Mouse (Mus musculus) hindbrain, postnatal 0 days (tissue): ENCODE measurements around the gene Ebna1bp2. TPM values are rescaled to one million over a fixed set of nuclear protein-coding genes. Genes with fewer than 3 reads are reported as not detected.

Experiments
- ATAC-seq: fragments of 200-750 bp; cut with Nextera tagmentation; 2 replicates; pipeline ENCODE4 v1.8.0; 2017; ENCODE audit warnings: mild to moderate bottlenecking, moderate TSS enrichment, moderate library complexity
- DNase-seq: peaks from one replicate; pipeline ENCODE4 v3.0.0-alpha.2; 2015; ENCODE audit warnings: low spot score
- H3K27ac ChIP-seq: fragments of 300-500 bp; sonication (generic); 2 replicates; pipeline ENCODE4 v1.5.1; 2014; ENCODE audit warnings: mild to moderate bottlenecking
- H3K27me3 ChIP-seq: fragments of 300-500 bp; sonication (generic); 2 replicates; pipeline ENCODE4 v1.6.1; 2014; ENCODE audit warnings: low read length, mixed read lengths; ENCODE audit not compliant: insufficient read depth
- H3K36me3 ChIP-seq: fragments of 300-500 bp; sonication (generic); 2 replicates; pipeline ENCODE4 v1.6.1; 2014; ENCODE audit warnings: low read length, mixed read lengths; ENCODE audit not compliant: insufficient read depth
- H3K4me1 ChIP-seq: fragments of 300-500 bp; sonication (generic); 2 replicates; pipeline ENCODE4 v1.6.1; 2014; ENCODE audit warnings: antibody characterized with exemption, low read length, mixed read lengths; ENCODE audit not compliant: insufficient read depth
- H3K4me2 ChIP-seq: fragments of 300-500 bp; sonication (generic); 2 replicates; pipeline ENCODE4 v1.6.1; 2014; ENCODE audit warnings: low read depth, mild to moderate bottlenecking, low read length, moderate library complexity, mixed read lengths
- H3K4me3 ChIP-seq: fragments of 300-500 bp; sonication (generic); 2 replicates; pipeline ENCODE4 v1.5.1; 2014; ENCODE audit warnings: low read length
- H3K9ac ChIP-seq: fragments of 300-500 bp; sonication (generic); replicated peaks from 2 replicates; pipeline ENCODE4 v1.6.1; 2014; ENCODE audit warnings: mild to moderate bottlenecking, low read length, moderate library complexity, mixed read lengths
- H3K9me3 ChIP-seq: fragments of 300-500 bp; sonication (generic); 2 replicates; pipeline ENCODE4 v1.6.1; 2016; ENCODE audit warnings: low read length, mixed read lengths
- CTCF ChIP-seq: IDR thresholded peaks from 2 replicates; pipeline ENCODE4 v1.5.1; 2016; ENCODE audit warnings: antibody characterized with exemption, control low read depth, low read depth
- WGBS: fragments of 180-500 bp; shearing (Covaris S2); extraction: QIAGEN DNeasy Blood & Tissue Kit; methylation state at CpG from one replicate; pipeline ENCODE4 v1.1.7; 2014; 5-methylcytosine and 5-hydroxymethylcytosine counted together
- polyA plus RNA-seq: library from polyadenylated mRNA; unstranded; fragments of >200 nt; fragmentation: Nextera tagmentation; extraction: Ambion mirVana; gene quantifications from 2 replicates; pipeline ENCODE4 v1.2.1, GENCODE M21; 2015
- total RNA-seq: library from RNA; depleted of rRNA; stranded (reverse); fragments of >200 nt; gene quantifications from 2 replicates; pipeline ENCODE4 v1.2.3, GENCODE M21; 2014; rRNA removed

Gene Ebna1bp2
- total RNA-seq: 31.6 and 40.0 TPM in 2 replicates
- 85.4 and 98.5 TPM in 2 replicates for polyA plus RNA-seq

- H3K4me1 ChIP-seq: peaks cover 8% of the 10 kb centered on the region; the same call in 1 of the 2 replicates
- peaks cover 18% of the 10 kb centered on the region for H3K36me3 ChIP-seq
- no peak for TF ChIP-seq CTCF
- H3K4me3 ChIP-seq: peak within 1 kb of the TSS; percentile 64
- peak within 1 kb of the TSS; percentile 84 for H3K4me2 ChIP-seq
- peak within 1 kb of the TSS; percentile 53 for H3K9ac ChIP-seq
- no peaks in the 10 kb centered on the region for H3K27me3 ChIP-seq
- ATAC-seq (peak; percentile 95), DNase-seq (peak; percentile 96)
- 2% methylated on average over 33 of the region's 41 CpGs for WGBS
- H3K27ac ChIP-seq: peak within 1 kb of the TSS; percentile 67; the same call in 1 of the 2 replicates
- no peaks in the 10 kb centered on the region; the same call in 1 of the 2 replicates for H3K9me3 ChIP-seq
These were observed at the start of gene Ebna1bp2, which contains the start of gene Cfap57 for GRCm38 (mm10) chr4:118620279-118620966. Ebna1bp2 (plus strand) TSS chr4:118620799. Cfap57 (minus strand) TSS chr4:118620777.

GRCm38 (mm10) chr4:118571441-118571840 lies 49.2 kb upstream of the Ebna1bp2 start:
- no peak for ATAC-seq
- Histone ChIP-seq H3K27me3 (no peaks in the 10 kb centered on the region), H3K4me1 (no peaks in the 10 kb centered on the region), H3K27ac (no peak overlapping the region), H3K9ac (no peak overlapping the region), H3K4me2 (no peak overlapping the region), H3K4me3 (no peak overlapping the region), H3K36me3 (no peaks in the 10 kb centered on the region), H3K9me3 (no peaks in the 10 kb centered on the region)
- TF ChIP-seq CTCF: no peak
- 76% methylated on average over 15 of the region's 15 CpGs for WGBS
- no peak for DNase-seq

DNA sequence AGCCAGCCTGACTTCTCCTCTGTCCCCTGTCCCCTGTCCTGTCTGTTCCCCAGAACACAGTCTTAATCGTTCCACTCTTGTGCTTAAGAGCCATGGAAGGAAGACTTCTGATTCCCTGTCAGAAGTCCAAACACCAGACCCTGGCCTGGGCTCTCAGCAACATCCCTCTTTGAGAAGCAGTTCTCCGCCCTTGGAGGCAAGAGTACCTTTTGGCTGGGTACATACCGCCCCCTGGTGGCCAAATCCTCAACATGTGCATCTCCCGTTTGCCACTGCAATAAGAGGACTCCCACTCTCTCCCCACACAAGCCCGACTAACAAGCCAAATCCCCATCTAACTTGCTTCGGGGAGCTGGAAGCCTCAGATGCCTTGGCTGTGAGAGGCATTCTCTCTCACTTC lies 44.5 kb upstream of the Ebna1bp2 start:
- H3K4me1 ChIP-seq: no peaks in the 10 kb centered on the region
- H3K4me2 ChIP-seq: no peak overlapping the region
- H3K27me3 ChIP-seq: no peaks in the 10 kb centered on the region
- 7% methylated on average over 6 of the region's 6 CpGs for WGBS
- TF ChIP-seq CTCF: peak; percentile 96
- H3K36me3 ChIP-seq: no peaks in the 10 kb centered on the region
- no peak overlapping the region for H3K4me3 ChIP-seq
- H3K27ac ChIP-seq: no peak overlapping the region
- DNase-seq: peak; percentile 92
- H3K9ac ChIP-seq: no peak overlapping the region
- no peaks in the 10 kb centered on the region for H3K9me3 ChIP-seq
- peak; percentile 75 for ATAC-seq

GRCm38 (mm10) chr4:118579313-118579712 lies 41.3 kb upstream of the Ebna1bp2 start:
- Histone ChIP-seq H3K4me3 (no peak overlapping the region), H3K27ac (no peak overlapping the region), H3K4me1 (no peaks in the 10 kb centered on the region), H3K36me3 (no peaks in the 10 kb centered on the region), H3K4me2 (no peak overlapping the region), H3K9ac (no peak overlapping the region), H3K27me3 (no peaks in the 10 kb centered on the region), H3K9me3 (no peaks in the 10 kb centered on the region)
- WGBS: 53% methylated on average over 13 of the region's 13 CpGs
- DNase-seq: peak; percentile 24
- no peak for ATAC-seq
- TF ChIP-seq CTCF: peak; percentile 65

DNA sequence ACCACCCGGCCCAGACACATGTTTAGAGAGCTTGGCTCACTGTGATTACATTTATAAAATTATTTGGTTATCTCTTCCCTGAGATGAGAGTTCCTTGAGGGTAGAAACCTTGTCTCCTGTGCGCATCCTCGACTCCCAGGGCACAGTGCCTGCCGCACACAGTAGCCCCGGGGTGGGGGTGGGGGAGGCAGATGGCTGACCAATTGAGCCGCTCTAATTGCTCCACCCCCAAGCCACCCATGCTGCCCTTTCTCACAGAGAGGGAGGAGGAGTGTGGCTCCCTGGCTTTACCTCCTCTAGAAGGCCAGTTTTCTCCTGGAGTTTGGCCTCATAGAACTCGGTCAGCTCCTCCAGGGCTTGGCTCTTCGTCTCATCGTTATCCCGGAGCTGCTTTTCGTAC lies 39.1 kb upstream of the Ebna1bp2 start:
- 0 out of 2 replicates have a peak, but pooled peaks have one; percentile 32 for ATAC-seq
- H3K9ac ChIP-seq: no peak overlapping the region
- WGBS: 32% methylated on average over 11 of the region's 11 CpGs

GRCm38 (mm10) chr4:118582629-118583028 lies 38.0 kb upstream of the Ebna1bp2 start:
- DNase-seq (no peak), ATAC-seq (no peak)
- no peak overlapping the region for H3K4me2 ChIP-seq
- H3K4me1 ChIP-seq: no peaks in the 10 kb centered on the region
- no peaks in the 10 kb centered on the region for H3K36me3 ChIP-seq
- H3K9me3 ChIP-seq: no peaks in the 10 kb centered on the region
- no peak overlapping the region for H3K9ac ChIP-seq
- no peak overlapping the region for H3K4me3 ChIP-seq
- WGBS: 95% methylated on average over 8 of the region's 8 CpGs
- H3K27me3 ChIP-seq: no peaks in the 10 kb centered on the region
- TF ChIP-seq CTCF: no peak
- no peak overlapping the region for H3K27ac ChIP-seq

More for the DNA sequence above, 39.1 kb upstream of the Ebna1bp2 start:
- TF ChIP-seq CTCF: no peak
- Histone ChIP-seq H3K36me3 (no peaks in the 10 kb centered on the region), H3K9me3 (no peaks in the 10 kb centered on the region), H3K4me1 (no peaks in the 10 kb centered on the region), H3K4me3 (no peak overlapping the region), H3K27me3 (no peaks in the 10 kb centered on the region), H3K27ac (no peak overlapping the region), H3K4me2 (no peak overlapping the region)
- no peak for DNase-seq
